Mouse (Mus musculus): Measurements from ENCODE around the gene Mboat1.

The Mboat1 gene

GRCm38 (mm10) chr13:30136243-30136922, at the start of gene Mboat1:
Gene Mboat1 (plus strand): TSS chr13:30136489.
- DNase-seq (ENCODE audit: low spot score in 2 of 2): peak; percentile 7 to 15

- no peak for DNase-seq (ENCODE audit: low spot score in 2 of 2)
Observed at GRCm38 (mm10) chr13:30093086-30093485, 43.2 kb upstream of the Mboat1 start.

DNA sequence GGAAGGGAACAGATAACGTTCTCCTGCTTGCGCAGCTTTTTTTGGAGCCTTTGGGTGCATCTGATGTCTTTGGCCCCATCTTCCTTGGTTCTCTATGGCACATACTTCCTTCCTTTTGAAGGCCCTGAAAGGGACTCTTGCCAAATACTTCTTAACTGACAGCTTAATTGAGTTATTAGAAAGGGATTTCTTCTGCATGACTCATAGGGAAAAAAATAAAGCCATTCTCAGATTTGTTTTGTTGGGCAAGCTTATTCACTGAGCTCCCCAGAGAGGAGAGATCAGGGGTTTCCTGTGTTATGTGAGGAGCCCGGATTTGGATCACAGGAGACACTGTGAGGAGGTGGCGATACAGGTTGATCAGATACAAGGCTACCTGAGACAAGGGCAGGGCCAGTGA, 40.4 kb upstream of the Mboat1 start:
- DNase-seq (ENCODE audit: low spot score in 2 of 2): no peak

DNA sequence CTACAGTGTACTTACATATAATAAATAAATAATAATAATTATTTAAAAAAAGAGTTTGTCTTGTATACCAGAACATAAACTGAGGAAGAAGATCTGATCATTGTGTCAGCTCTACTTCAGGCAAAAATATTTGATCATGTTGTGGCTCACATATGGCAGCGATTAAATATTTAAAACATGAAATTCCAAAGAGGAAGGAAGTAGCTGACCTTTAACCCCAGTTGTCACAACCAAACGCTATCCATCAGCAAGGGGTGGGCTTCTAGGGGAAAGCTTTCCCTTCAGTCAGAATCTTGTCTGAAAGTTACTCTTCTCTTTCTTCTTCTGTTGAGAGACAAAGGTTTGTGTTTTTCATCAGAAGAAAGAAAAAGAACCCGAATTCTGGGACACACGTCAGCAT, 39.8 kb upstream of the Mboat1 start:
- DNase-seq (ENCODE audit: low spot score in 2 of 2): no peak

- no peak for DNase-seq (ENCODE audit: low spot score in 2 of 2)
Observed at GRCm38 (mm10) chr13:30109001-30109600, 27.2 kb upstream of the Mboat1 start.

GRCm38 (mm10) chr13:30115792-30116191, 20.5 kb upstream of the Mboat1 start:
- no peak for DNase-seq (ENCODE audit: low spot score in 2 of 2)

DNA sequence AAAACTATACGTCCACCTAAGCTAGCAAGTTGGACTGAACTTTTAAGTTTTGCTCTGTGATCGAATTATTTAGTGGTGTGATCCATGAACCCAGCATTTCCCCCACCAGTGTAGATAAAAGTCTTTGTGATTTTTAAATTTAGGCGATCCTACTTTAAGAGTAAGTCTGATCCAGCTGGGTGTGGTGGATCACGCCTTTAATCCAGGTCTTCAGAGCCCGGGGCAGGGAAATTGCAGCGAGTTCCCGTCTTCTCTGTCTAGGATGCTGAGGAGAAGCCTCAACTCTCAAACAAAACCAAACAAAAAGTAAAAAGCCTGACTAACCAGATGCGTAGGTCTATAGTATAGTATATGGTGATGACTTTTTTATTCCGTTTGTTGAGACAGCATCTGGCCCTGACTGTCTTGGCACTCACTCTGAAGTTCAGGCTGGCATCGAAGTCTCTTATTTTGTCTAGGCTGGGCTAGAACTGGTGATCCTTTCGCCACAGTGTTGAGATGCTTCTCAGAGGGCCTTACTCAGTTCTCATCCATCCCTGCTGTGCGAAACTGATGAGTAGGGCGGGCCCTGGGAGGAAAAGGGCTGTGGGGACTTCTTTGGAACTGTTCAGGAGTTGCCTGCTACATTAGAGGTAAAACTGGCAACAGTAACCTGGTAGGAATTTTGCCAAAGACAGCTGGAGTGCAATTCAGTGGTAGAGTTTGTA, 787 bp downstream of the Mboat1 start:
- DNase-seq (ENCODE audit: low spot score in 2 of 2): no peak

DNA sequence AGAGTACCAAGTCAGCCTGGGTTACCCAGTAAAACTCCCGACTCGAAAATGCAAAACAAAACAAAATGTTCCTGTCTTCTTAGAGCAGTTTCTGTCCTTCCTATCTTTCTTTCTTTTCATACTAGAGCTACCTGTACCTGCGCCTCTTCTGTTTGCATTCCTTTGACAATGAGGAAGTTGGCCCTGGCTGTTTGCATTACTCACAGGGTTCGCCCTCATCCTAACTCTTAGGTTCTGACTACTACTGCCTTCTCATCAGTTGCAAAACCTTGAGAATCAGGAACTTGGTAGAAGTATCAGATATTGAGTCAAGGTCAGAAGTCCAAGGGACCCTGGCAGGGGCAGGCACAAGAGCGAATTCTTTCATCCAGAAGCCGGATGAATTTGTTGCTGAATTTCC, 1.7 kb downstream of the Mboat1 start:
- no peak for DNase-seq (ENCODE audit: low spot score in 2 of 2)

- DNase-seq (ENCODE audit: low spot score in 2 of 2): no peak
Observed at GRCm38 (mm10) chr13:30140149-30140548, 3.9 kb downstream of the Mboat1 start.

DNA sequence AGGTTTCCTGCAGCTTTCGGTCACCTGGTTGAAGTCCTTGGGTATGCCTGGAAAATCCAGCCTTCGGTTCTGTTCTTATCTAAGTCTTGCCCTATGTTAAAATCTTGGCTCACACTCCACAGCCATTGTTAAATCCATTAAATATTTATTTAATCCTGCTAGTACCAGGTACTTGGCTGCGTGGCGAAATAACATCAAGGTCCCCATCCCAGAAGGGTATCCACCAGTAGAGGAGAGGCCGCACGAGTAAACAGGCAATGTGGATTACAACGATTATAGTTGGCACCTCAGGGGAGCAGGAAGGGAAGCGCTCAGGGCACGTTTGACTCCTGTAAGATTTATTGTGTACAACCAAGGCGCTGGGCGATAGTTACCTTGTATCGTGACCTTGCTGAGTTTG, 4.4 kb downstream of the Mboat1 start:
- DNase-seq (ENCODE audit: low spot score in 2 of 2): no peak

DNA sequence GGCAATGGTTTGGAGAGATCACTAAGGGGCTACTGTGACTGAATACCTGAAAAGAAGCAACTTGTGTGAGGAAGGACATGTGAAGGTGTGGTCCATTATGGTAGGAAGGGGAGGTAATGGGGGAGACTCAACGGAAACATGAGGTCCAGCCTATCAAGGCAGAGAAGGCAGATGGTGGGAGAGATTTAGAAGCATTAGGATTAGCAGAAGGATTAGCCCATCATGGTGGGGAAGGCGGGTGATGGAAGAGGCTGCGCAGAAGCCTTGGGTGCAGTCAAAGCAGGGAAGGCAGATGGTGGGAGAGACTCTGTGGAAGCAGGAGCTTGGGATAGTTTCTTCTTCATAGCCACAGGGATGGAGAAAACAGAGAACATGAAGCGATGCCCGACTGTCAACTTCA, 5.7 kb downstream of the Mboat1 start:
- no peak for DNase-seq (ENCODE audit: low spot score in 2 of 2)

- no peak for DNase-seq (ENCODE audit: low spot score in 2 of 2)
Observed at GRCm38 (mm10) chr13:30146468-30146867, 10.2 kb downstream of the Mboat1 start.

DNA sequence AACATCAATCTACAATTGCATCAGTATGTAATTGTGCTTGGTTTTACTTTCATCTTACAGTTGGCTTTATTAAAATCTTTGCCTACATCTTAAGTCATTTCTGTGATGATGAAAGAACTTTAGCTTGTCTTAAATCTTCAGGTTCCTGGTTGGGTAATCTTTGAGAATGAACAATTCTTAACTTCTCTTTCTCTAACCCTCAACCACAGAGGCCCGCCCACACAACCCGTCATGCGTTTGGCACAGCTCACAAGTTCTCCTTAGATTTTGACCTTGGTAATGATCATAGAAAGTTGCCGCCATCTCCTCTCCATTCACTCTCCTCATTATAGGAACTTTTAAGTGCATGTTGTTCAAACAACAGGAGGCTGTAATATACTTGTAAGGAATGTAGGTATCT, 18.0 kb downstream of the Mboat1 start:
- no peak for DNase-seq (ENCODE audit: low spot score in 2 of 2)

DNA sequence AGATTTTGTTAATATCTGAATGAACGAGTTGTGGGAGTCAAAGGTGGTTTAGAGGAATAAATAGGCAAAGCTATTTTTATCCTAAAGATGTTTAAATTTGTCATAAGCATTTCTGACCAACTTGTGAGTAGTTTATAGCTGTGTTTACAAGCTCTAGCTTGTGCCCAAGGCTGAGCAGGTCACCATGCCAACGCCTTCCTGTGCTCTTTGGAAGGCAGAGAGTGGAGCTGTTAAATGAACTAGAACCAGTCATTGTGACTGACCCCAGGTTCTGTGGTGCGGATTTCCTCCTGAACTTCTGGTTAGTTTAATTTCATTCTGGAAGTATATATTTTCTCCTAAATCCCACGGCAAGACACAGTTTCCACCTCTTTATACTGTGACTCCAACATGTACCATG, 23.3 kb downstream of the Mboat1 start:
- DNase-seq (ENCODE audit: low spot score in 2 of 2): no peak

DNA sequence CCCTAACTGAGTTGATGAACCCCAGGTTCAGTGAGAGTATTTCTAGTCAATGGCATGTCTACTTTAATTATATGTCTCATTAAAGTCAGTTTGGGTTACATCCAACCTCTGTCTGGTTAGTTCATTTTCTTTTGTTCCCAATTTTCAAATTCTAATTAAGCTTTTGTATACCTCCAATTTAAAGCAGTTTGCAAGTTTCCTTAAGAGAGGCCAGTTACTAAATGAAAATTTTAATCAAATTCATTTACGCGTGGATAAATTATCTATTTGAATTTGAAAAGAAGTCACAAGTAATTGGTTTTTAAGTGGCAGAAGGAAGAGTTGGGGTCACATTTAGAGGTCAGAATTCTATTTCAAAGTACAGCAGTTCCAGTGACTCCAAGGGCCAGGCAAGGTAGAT, 27.2 kb downstream of the Mboat1 start:
- DNase-seq (ENCODE audit: low spot score in 2 of 2): no peak

GRCm38 (mm10) chr13:30166138-30167090, 30.1 kb downstream of the Mboat1 start:
- no peak for DNase-seq (ENCODE audit: low spot score in 2 of 2)

DNA sequence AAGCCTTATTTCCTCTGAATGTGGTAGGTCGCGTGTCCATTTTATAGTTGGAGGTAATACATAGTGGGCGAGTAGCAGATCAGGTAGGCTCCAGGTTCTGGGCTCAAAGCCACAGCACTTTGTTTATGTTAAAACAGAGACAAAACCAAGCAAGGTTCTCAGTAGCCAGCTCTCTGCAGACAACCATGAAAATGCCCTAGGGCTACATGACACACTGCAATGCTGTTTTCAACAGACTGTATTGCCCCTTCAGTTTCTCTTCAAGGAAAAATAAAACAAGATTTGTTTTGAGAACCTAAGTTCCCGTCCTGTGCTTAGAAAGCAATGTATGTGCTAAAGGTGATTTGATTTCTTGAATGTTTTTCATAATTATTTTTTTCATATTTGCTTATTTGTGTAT, 31.2 kb downstream of the Mboat1 start:
- no peak for DNase-seq (ENCODE audit: low spot score in 2 of 2)

DNA sequence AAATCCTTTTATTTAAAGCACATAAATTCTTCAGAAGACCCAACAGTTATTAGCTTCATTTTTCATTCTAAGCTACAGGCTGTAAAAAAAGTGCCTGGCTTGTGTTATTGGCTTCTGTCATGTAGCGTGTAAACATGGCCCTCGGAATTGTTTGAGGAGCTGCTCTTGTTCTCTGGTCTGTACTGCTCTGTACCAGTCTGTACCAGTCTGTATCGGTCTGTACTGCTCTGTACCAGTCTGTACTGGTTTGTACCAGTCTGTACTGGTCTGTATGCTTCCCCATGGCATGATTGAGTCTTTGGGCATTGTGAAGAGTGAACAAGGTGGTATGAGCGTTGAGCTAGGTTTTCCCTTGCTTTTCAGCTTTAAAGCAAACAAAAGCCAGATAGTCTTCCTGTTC, 32.5 kb downstream of the Mboat1 start:
- no peak for DNase-seq (ENCODE audit: low spot score in 2 of 2)

DNA sequence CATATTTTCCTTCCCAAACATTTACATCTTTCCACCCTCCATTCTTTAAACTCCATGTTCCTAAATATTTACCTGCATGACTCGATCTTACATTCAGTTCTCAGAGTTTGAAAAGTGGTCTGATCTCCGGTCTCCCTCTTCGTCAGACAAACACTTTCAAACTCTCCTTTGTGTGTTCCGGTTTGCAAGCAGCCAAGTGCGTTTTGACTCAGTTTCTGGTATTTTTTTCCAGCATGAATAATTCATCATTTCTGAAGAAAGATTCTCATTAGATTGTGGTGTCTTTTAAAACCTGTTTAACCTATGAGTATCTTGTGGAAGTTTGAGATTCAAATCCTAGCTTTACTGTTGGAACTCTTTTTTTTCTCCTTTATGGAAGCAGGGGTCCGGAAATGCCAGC, 33.8 kb downstream of the Mboat1 start:
- DNase-seq (ENCODE audit: low spot score in 2 of 2): no peak

DNA sequence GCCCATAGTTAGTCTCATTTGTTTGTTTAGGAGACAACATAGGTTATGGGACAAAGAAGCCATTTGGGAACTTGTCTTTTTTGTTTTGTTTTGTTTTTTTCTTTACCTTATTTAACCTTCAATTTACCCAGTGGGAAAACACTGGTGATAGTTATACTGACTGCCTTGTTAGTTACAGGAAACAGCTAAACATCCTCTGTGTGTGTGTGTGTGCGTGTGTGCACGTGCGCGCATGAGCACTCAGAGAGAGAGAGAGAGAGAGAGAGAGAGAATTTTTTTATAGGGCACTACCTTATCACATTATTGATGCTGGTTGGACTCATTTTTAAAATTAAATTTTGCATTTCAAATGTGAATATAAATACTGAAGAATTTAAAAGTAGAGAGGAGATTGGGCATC, 38.3 kb downstream of the Mboat1 start:
- no peak for DNase-seq (ENCODE audit: low spot score in 2 of 2)

DNA sequence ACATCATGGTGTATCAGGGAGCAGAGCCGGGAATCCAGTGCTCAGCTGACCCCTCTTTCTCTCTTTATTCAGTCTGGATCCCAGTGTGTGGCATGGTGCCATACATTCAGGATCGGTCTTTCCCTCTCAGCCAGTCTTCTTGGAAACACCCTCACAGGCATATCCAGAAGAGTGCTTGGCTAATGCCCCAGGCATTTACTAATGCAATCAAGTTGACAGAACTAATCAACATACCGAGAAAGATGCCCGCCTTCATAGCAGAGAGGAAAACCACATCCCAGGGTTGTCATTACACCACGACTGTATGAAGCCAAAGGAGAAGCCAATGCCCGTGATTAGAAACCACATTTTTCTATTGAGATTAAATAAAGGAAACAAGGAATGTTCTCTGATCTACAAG, 41.1 kb downstream of the Mboat1 start:
- no peak for DNase-seq (ENCODE audit: low spot score in 2 of 2)

GRCm38 (mm10) chr13:30185549-30185948, 49.3 kb downstream of the Mboat1 start:
- no peak for DNase-seq (ENCODE audit: low spot score in 2 of 2)
